ENCODE assay signal across 9 mouse cellular contexts in the genomic region with DNA sequence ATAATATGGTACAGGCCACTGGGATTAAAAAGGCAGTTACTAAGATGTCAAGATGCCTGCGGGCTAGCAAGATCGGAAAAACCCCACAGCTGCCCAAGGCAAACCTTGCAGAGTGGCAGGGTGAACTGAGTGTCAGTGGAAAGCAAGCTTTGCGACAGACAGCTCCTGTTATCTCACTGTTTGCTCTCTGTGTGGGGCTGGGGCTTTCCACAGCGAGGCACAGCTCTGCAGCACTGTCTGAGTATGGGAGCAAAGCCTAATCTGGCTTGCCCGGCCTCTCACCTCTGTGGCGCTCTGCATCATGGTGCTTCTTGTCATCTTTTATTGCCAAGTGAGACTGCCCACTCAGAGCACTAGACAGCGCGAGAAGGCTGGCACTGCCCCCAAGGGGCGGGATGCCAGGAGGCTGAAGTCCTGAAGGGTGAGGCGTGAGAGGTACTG. TPM values are rescaled to one million over a fixed set of nuclear protein-coding genes. Genes with fewer than 3 reads are reported as not detected.
A peak's percentile ranks its signal among the peaks of the same experiment; 100 is the strongest.
DNase-seq lines count a peak whose midpoint lies in the region; ATAC-seq lines count a peak whose summit lies in the region.
"Had no signal": no experiment of that assay in that cellular context is flagged by ENCODE, and none has a peak within 500 bp of the region (broad histone marks: within the 10 kb centered on the region; RNA-seq: fewer than 3 reads in every experiment).

No protein-coding gene starts in this region.

- H3K4me1 ChIP-seq in hindbrain, embryonic 13.5 days (replicated peaks) = peaks cover 29% of the 10 kb centered on the region
- H3K4me1 ChIP-seq in hindbrain, embryonic 11.5 days (replicated peaks; ENCODE audit: control insufficient read depth, insufficient read depth, low read length) = no peaks in the 10 kb centered on the region; the same call in 1 of the 2 replicates
- H3K4me1 ChIP-seq in stomach, embryonic 16.5 days (ENCODE audit: control insufficient read depth, insufficient read depth, low read length) = no peaks in the 10 kb centered on the region

- H3K9ac ChIP-seq in hindbrain, embryonic 13.5 days = no peak overlapping the region
- H3K9ac ChIP-seq in hindbrain, embryonic 11.5 days (ENCODE audit: low read depth, low read length) = no peak overlapping the region
- H3K9ac ChIP-seq in stomach, embryonic 16.5 days (ENCODE audit: low read length) = no peak overlapping the region
- H3K9ac ChIP-seq: liver, embryonic 14.5 days had no signal

- H3K36me3 ChIP-seq in hindbrain, embryonic 13.5 days = peaks cover 13% of the 10 kb centered on the region
- H3K36me3 ChIP-seq in hindbrain, embryonic 11.5 days (ENCODE audit: control insufficient read depth, insufficient read depth, low read length) = no peaks in the 10 kb centered on the region
- H3K36me3 ChIP-seq in stomach, embryonic 16.5 days (ENCODE audit: control insufficient read depth, insufficient read depth, low read length) = no peaks in the 10 kb centered on the region; the same call in 1 of the 2 replicates

- H3K27me3 ChIP-seq in hindbrain, embryonic 13.5 days = 0 out of 2 replicates have a peak, but pooled peaks cover 6% of the 10 kb centered on the region
- no peaks in the 10 kb centered on the region; the same call in none of the 2 replicates for H3K27me3 ChIP-seq in hindbrain, embryonic 11.5 days (ENCODE audit: control insufficient read depth, insufficient read depth, low read length)
- H3K27me3 ChIP-seq in stomach, embryonic 16.5 days (ENCODE audit: control insufficient read depth, insufficient read depth, low read length) = no peaks in the 10 kb centered on the region

- peak; percentile 40; the same call in 1 of the 2 replicates for ATAC-seq in hindbrain, embryonic 13.5 days (ENCODE audit: low FRiP score)
- no peak for ATAC-seq in hindbrain, embryonic 11.5 days (ENCODE audit: low FRiP score)
- peak; percentile 3; the same call in 1 of the 2 replicates for ATAC-seq in stomach, embryonic 16.5 days (ENCODE audit: insufficient read depth, low FRiP score)

- no peaks in the 10 kb centered on the region for H3K9me3 ChIP-seq in hindbrain, embryonic 13.5 days
- H3K9me3 ChIP-seq in hindbrain, embryonic 11.5 days (ENCODE audit: control insufficient read depth, low read length) = no peaks in the 10 kb centered on the region
- H3K9me3 ChIP-seq in stomach, embryonic 16.5 days (replicated peaks; ENCODE audit: control insufficient read depth, low read length) = no peaks in the 10 kb centered on the region

- no peak overlapping the region for H3K4me2 ChIP-seq in hindbrain, embryonic 13.5 days
- no peak overlapping the region for H3K4me2 ChIP-seq in hindbrain, embryonic 11.5 days (replicated peaks; ENCODE audit: low read depth, low read length)
- H3K4me2 ChIP-seq in stomach, embryonic 16.5 days (ENCODE audit: low read depth, low read length) = no peak overlapping the region

- H3K27ac ChIP-seq in hindbrain, embryonic 13.5 days = no peak overlapping the region
- H3K27ac ChIP-seq in hindbrain, embryonic 11.5 days (ENCODE audit: low read depth, low read length) = no peak overlapping the region
- no peak overlapping the region for H3K27ac ChIP-seq in stomach, embryonic 16.5 days (ENCODE audit: low read length)
- H3K27ac ChIP-seq: liver, embryonic 14.5 days had no signal

- no peak overlapping the region for H3K4me3 ChIP-seq in hindbrain, embryonic 13.5 days
- H3K4me3 ChIP-seq in hindbrain, embryonic 11.5 days (ENCODE audit: low read depth, low read length) = no peak overlapping the region
- H3K4me3 ChIP-seq in stomach, embryonic 16.5 days (replicated peaks; ENCODE audit: low read length) = no peak overlapping the region

- 50% methylated on average over 10 of the region's 10 CpGs for WGBS in hindbrain, embryonic 13.5 days
- 74% methylated on average over 10 of the region's 10 CpGs for whole genome bisulfite sequencing in hindbrain, embryonic 11.5 days
- WGBS in stomach, embryonic 16.5 days = 66% methylated on average over 10 of the region's 10 CpGs

- peak; percentile 7 for DNase-seq in adrenal gland, adult 2 months
- DNase-seq in adrenal gland, postnatal 10 days = no peak
- DNase-seq in hindbrain, embryonic 11.5 days (ENCODE audit: low spot score) = no peak
- DNase-seq in right cerebral cortex, postnatal 4 days = peak; percentile 25
- no peak for DNase-seq in right cerebral cortex, adult 18-20 months
- no peak for DNase-seq in lung, postnatal 36 days

RNA-seq across cellular contexts. Expression of a gene that starts 42.8 kb away (rescaled TPM):
- 10 to 100 TPM; 35.1 to 37.2 TPM for total RNA-seq in adrenal gland, adult 2 months (2021)
- polyA plus RNA-seq in adrenal gland, adult 2 months (2012; rRNA removed) = 38.2 and 50.3 TPM in 2 replicates
- total RNA-seq in adrenal gland, postnatal 10 days (2021) = 10 to 100 TPM; 43.4 to 50.9 TPM
- polyA plus RNA-seq in hindbrain, embryonic 13.5 days (2015; fragmentation: Nextera tagmentation; extraction: Ambion mirVana) = 42.9 and 45.1 TPM in 2 replicates
- 43.8 and 44.1 TPM in 2 replicates for polyA plus RNA-seq in hindbrain, embryonic 11.5 days (2014; fragmentation: Nextera tagmentation; extraction: Ambion mirVana)
- polyA plus RNA-seq in stomach, embryonic 16.5 days (2015; fragmentation: Nextera tagmentation; extraction: Ambion mirVana) = 10.7 and 12.8 TPM in 2 replicates

Comparison
In these comparisons a context has a peak if more than half of its experiments do, and no peak if none do; other contexts are left out.
1. DNase-seq: peak in adrenal gland, adult 2 months (single experiment) and right cerebral cortex, postnatal 4 days (single experiment); none in adrenal gland, postnatal 10 days (single experiment), hindbrain, embryonic 11.5 days (single experiment), right cerebral cortex, adult 18-20 months (single experiment) and lung, postnatal 36 days (single experiment).